Mouse (Mus musculus): ENCODE results near the gene Six5. TPM values are rescaled to one million over a fixed set of nuclear protein-coding genes. Genes with fewer than 3 reads are reported as not detected.

Six5 gene
- polyA plus RNA-seq, 1 experiment from 2014 or later: 7.4 TPM

DNA sequence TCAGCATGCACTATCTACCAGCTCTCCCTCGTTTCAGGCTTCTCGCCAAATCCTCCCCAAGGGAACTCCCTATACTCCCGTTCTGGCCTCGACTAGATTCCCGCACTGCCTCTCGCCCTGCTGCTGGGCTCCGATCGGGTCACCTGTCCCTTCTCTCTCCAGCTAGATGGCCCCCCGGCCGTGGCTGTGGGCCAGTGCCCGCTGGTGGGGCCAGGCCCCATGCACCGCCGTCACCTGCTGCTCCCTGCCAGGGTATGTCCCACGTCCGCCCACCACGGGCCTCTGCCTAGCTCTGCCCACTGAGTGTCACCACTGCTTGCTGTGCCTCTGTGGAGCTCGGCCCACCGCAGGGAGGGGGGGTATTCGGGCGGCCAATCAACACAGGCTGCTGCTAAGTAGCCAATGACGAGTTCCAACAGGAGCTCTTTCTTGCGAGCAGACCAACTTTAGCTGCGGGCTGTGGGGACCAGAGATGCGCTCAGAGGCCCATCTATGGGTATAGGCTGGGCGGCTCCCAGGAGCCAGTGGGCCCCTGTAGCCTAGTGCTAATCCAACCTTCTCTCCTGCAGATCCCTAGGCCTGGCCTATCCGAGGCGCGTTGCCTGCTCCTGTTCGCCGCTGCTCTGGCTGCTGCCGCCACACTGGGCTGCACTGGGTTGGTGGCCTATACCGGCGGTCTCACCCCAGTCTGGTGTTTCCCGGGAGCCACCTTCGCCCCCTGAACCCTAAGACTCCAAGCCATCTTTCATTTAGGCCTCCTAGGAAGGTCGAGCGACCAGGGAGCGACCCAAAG is 1.8 kb upstream of the Six5 start:
- peak; percentile 83 for DNase-seq (ENCODE audit: extremely low spot score, low spot score)
- Histone ChIP-seq H3K9me3 (no peaks in the 10 kb centered on the region), H3K27ac (peak overlapping the region; percentile 97), H3K4me3 (peak overlapping the region; percentile 87), H3K4me1 (peaks cover 61% of the 10 kb centered on the region), H3K27me3 (ENCODE audit: poor library complexity, severe bottlenecking) (peaks cover 28% of the 10 kb centered on the region), H3K36me3 (replicated peaks) (peaks cover 58% of the 10 kb centered on the region)
- WGBS: 2% methylated on average over 38 of the region's 38 CpGs

DNA sequence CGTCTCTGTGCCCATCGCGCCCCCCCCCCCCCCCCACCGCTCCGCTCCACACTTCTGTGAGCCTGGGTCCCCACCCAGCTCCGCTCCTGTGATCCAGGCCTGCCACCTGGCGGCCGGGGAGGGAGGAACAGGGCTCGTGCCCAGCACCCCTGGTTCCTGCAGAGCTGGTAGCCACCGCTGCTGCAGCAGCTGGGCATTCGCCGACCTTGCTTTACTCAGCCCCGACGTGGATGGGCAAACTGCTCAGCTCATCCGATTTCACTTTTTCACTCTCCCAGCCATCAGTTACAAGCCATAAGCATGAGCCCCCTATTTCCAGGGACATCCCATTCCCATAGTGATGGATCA is 1.2 kb upstream of the Six5 start:
- Histone ChIP-seq H3K27ac (peak overlapping the region; percentile 97), H3K27me3 (ENCODE audit: poor library complexity, severe bottlenecking) (peaks cover 28% of the 10 kb centered on the region), H3K36me3 (replicated peaks) (peaks cover 57% of the 10 kb centered on the region), H3K9me3 (no peaks in the 10 kb centered on the region), H3K4me3 (peak overlapping the region; percentile 87), H3K4me1 (peaks cover 65% of the 10 kb centered on the region)
- WGBS: under 1% methylated on average over 14 of the region's 15 CpGs
- peak; percentile 81 for DNase-seq (ENCODE audit: extremely low spot score, low spot score)

DNA sequence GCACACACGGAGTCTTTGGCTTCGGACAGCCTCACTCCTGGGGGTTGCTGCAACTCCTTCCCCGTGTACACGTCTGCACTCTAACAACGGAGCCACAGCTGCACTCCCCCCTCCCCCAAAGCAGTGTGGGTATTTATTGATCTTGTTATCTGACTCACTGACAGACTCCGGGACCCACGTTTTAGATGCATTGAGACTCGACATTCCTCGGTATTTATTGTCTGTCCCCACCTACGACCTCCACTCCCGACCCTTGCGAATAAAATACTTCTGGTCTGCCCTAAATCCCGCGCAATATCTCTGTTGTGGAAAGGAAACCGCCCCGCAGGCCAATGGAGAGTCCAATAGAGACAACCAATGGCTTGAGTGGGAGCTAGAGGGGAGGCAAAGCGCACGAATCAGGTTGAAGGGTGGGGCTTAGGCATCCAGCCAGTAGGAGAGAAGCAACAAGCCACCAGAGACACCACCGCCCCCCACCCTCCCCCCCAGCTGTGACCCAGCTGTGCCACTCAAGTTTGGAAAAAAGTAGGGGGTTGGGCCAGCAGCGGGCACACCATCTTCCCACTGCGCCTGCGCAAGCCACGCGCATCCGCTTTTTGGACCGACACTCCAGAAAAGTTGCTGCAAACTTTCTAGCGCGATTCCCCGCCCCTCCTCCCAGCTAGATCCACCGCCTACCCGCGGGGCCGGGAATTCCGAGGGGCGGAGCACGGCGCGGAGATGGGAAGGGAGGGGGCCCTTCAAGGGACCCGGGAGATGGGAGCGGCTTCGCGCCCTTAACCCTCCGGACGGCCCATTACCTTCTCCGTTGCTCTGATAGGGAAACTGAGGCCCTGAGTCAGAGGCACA is 633 bp upstream of the Six5 start:
- peaks cover 50% of the 10 kb centered on the region for H3K36me3 ChIP-seq (replicated peaks)
- no peaks in the 10 kb centered on the region for H3K9me3 ChIP-seq
- H3K27ac ChIP-seq: peak overlapping the region; percentile 97
- peaks cover 71% of the 10 kb centered on the region for H3K4me1 ChIP-seq
- peak; percentile 99 for DNase-seq (ENCODE audit: extremely low spot score, low spot score)
- peak overlapping the region; percentile 87 for H3K4me3 ChIP-seq
- under 1% methylated on average over 45 of the region's 45 CpGs for WGBS
- H3K27me3 ChIP-seq (ENCODE audit: poor library complexity, severe bottlenecking): peaks cover 28% of the 10 kb centered on the region

DNA sequence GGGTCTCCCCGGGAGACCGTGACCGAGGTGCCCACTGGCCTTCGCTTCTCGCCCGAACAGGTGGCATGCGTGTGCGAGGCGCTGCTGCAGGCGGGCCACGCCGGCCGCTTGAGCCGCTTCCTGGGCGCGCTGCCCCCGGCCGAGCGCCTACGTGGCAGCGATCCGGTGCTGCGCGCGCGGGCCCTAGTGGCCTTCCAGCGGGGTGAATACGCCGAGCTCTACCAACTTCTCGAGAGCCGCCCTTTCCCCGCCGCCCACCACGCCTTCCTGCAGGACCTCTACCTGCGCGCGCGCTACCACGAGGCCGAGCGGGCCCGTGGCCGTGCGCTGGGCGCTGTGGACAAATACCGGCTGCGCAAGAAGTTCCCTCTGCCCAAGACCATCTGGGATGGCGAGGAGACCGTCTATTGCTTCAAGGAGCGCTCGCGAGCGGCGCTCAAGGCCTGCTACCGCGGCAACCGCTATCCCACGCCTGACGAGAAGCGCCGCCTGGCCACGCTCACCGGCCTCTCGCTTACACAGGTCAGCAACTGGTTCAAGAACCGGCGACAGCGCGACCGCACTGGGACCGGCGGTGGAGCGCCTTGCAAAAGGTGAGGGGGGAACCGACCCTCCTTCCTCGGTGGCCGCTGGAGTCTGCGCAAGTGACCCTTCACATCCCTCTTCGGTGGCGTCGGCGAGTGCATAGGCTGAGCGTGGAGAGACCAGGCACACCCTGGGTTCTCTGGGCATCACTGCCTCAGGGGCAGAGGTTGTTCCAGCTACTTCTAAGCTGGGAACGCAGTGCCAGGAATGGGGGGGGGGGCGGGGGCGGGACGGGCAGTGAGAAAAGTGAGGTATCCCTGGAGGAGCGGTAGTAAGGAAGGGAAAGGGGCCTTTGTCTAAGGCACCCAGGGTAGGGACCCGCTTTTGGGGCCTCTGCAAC is 694 bp downstream of the Six5 start:
- Histone ChIP-seq H3K27me3 (ENCODE audit: poor library complexity, severe bottlenecking) (peaks cover 24% of the 10 kb centered on the region), H3K4me3 (peak overlapping the region; percentile 87), H3K4me1 (peaks cover 72% of the 10 kb centered on the region), H3K27ac (peak overlapping the region; percentile 97), H3K36me3 (replicated peaks) (peaks cover 37% of the 10 kb centered on the region), H3K9me3 (no peaks in the 10 kb centered on the region)
- under 1% methylated on average over 87 of the region's 87 CpGs for WGBS
- peak; percentile 65 for DNase-seq (ENCODE audit: extremely low spot score, low spot score)

DNA sequence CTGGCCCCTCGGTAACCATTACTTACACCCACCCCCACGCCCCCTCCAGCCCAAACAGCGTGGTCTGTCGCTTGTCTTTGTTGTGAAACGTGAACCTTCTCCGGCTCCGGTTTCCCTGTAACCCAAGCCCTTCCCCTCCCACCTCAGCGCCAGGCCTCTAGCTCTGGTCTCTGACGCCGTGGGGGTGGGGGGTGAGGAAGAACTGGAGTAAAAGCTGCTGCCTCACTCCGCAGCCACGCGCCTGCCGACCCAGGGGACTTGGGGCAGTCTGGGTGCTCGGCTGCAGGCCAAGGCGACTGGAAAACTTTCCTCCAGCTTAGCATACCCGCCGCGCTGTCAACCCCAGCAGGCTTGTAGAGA is 1.3 kb downstream of the Six5 start:
- Histone ChIP-seq H3K4me1 (peaks cover 72% of the 10 kb centered on the region), H3K27ac (peak overlapping the region; percentile 97), H3K9me3 (no peaks in the 10 kb centered on the region), H3K4me3 (peak overlapping the region; percentile 87), H3K27me3 (ENCODE audit: poor library complexity, severe bottlenecking) (peaks cover 18% of the 10 kb centered on the region), H3K36me3 (replicated peaks) (peaks cover 31% of the 10 kb centered on the region)
- 0% methylated on average over 19 of the region's 19 CpGs for WGBS
- peak; percentile 76 for DNase-seq (ENCODE audit: extremely low spot score, low spot score)

DNA sequence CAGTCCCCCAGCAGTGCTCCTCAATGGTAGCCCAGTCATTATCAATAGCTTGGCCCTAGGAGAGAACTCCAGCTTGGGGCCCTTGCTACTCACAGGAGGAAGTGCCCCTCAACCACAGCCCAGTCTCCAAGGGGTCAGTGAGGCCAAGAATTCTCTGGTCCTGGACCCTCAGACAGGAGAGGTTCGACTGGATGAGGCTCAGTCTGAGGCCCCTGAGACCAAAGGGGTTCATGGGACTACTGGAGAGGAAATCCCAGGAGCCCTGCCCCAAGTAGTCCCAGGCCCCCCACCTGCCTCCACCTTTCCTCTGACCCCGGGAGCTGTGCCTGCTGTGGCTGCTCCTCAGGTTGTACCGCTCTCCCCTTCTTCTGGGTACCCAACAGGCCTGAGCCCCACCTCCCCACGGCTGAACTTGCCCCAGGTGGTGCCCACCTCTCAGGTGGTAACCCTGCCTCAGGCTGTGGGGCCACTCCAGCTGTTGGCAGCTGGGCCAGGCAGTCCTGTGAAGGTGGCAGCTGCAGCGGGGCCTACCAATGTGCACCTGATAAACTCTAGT is 2.1 kb downstream of the Six5 start:
- DNase-seq (ENCODE audit: extremely low spot score, low spot score): no peak
- peak overlapping the region; percentile 87 for H3K4me3 ChIP-seq
- H3K9me3 ChIP-seq: no peaks in the 10 kb centered on the region
- peaks cover 10% of the 10 kb centered on the region for H3K27me3 ChIP-seq (ENCODE audit: poor library complexity, severe bottlenecking)
- peaks cover 23% of the 10 kb centered on the region for H3K36me3 ChIP-seq (replicated peaks)
- WGBS: 55% methylated on average over 5 of the region's 5 CpGs
- peak overlapping the region; percentile 97 for H3K27ac ChIP-seq
- H3K4me1 ChIP-seq: peaks cover 66% of the 10 kb centered on the region

DNA sequence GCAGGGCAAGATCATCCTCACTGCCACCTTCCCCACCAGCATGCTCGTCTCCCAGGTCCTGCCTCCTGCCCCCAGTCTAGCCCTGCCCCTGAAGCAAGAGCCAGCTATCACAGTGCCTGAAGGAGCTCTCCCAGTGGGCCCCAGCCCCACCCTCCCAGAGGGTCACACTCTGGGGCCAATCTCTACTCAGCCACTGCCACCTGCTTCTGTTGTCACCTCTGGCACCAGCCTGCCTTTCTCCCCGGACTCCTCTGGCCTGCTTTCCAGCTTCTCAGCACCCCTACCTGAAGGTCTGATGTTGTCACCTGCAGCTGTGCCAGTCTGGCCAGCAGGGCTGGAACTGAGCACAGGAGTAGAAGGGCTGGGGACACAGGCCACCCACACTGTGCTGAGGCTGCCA is 2.8 kb downstream of the Six5 start:
- Histone ChIP-seq H3K27ac (peak overlapping the region; percentile 13; the same call in 1 of the 2 replicates), H3K4me3 (peak overlapping the region; percentile 87; the same call in 1 of the 2 replicates), H3K36me3 (replicated peaks) (peaks cover 17% of the 10 kb centered on the region), H3K4me1 (peaks cover 59% of the 10 kb centered on the region), H3K9me3 (no peaks in the 10 kb centered on the region), H3K27me3 (ENCODE audit: poor library complexity, severe bottlenecking) (peaks cover 3% of the 10 kb centered on the region)
- no peak for DNase-seq (ENCODE audit: extremely low spot score, low spot score)
- WGBS: 71% methylated on average over 2 of the region's 2 CpGs

DNA sequence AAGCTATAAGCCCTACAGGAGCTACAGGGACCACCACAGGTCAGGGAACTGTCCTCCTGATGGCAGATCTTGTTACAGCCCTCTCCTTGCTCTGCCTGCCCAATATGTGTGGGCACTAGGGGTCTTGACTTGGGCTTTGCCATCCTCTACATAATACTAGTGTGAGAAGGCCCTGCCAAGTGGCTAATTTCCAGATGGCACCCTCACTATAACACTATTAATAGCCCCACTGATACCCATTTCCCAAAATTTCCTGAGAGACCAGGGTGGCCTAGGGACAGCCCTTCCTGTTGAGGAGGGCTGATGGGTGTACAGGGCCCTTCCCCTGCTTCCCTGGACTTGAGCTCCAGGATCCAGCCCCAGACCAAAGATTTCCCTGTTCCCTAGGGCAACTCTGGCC is 3.5 kb downstream of the Six5 start:
- Histone ChIP-seq H3K27me3 (ENCODE audit: poor library complexity, severe bottlenecking) (no peaks in the 10 kb centered on the region), H3K9me3 (no peaks in the 10 kb centered on the region), H3K36me3 (replicated peaks) (peaks cover 17% of the 10 kb centered on the region), H3K4me1 (peaks cover 53% of the 10 kb centered on the region), H3K4me3 (peak overlapping the region; percentile 87; the same call in 1 of the 2 replicates), H3K27ac (no peak overlapping the region; the same call in 1 of the 2 replicates)
- no peak for DNase-seq (ENCODE audit: extremely low spot score, low spot score)

DNA sequence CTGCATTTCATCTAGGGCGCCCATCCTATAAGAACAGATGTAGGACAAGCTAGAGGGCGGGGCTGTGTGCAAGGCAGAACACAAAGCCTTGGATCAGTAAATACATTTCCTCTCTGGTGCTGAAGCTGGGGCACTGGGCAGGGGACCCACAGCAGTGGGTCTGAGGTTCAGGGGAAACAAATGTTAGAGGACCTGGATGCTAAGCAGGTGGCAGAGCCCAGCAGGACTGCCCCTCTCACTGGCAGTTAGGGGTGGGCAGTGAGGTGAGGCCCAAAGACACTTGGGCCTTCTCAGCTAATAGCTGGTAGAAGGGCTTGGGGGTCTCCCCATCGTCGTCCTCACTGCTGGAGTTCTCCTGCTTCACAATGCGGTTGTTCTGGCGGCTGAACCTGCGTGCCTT is 4.4 kb downstream of the Six5 start:
- DNase-seq (ENCODE audit: extremely low spot score, low spot score): no peak
- no peak overlapping the region for H3K4me3 ChIP-seq
- no peaks in the 10 kb centered on the region for H3K9me3 ChIP-seq
- peaks cover 17% of the 10 kb centered on the region for H3K36me3 ChIP-seq (replicated peaks)
- H3K4me1 ChIP-seq: peaks cover 43% of the 10 kb centered on the region
- WGBS: 57% methylated on average over 7 of the region's 7 CpGs
- no peaks in the 10 kb centered on the region for H3K27me3 ChIP-seq (ENCODE audit: poor library complexity, severe bottlenecking)
- H3K27ac ChIP-seq: no peak overlapping the region

DNA sequence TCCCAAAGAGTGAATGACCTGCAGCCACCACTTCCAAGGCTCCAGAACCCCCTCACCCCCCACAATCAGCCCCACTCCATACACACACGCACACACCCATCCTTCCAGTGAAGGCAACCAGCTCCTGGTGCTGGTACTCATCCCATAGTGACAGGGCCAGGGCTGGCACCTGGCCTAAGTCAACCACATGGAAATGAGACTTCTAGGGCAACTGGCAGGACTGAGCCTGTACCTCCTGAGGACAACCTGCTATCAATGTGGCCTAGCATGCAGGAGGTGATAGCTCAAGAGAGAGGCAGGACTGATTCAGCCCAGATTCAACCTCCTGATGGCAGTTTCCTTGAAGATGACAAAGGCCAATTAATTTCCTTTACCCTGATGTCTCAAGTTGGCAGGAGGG is 5.9 kb downstream of the Six5 start:
- no peak overlapping the region for H3K27ac ChIP-seq
- no peaks in the 10 kb centered on the region for H3K27me3 ChIP-seq (ENCODE audit: poor library complexity, severe bottlenecking)
- peaks cover 17% of the 10 kb centered on the region for H3K36me3 ChIP-seq (replicated peaks)
- WGBS: 86% methylated on average over 1 of the region's 1 CpGs
- no peak for DNase-seq (ENCODE audit: extremely low spot score, low spot score)
- H3K4me3 ChIP-seq: no peak overlapping the region
- H3K9me3 ChIP-seq: no peaks in the 10 kb centered on the region
- peaks cover 34% of the 10 kb centered on the region for H3K4me1 ChIP-seq

DNA sequence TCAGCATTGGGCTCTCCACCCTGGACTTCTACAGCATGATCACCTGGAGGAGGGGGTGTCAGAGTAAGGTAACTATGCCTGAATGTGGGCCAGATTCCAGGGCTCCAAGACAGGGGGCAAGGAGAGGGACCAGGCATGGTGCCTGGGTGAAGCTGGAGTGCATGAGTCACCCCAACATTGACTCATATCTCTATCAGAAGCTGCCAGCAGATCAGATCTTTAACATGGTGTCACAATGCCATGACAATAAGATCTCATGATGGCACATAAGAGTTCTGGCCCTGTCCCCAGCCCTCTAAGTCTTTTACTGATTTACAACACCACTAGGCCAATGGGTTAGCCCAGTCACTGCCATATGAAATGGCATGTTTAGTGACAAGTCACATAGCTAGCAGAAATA is 9.3 kb downstream of the Six5 start:
- H3K36me3 ChIP-seq (replicated peaks): no peaks in the 10 kb centered on the region
- no peaks in the 10 kb centered on the region for H3K27me3 ChIP-seq (ENCODE audit: poor library complexity, severe bottlenecking)
- no peak overlapping the region for H3K27ac ChIP-seq
- H3K4me3 ChIP-seq: no peak overlapping the region
- peaks cover 2% of the 10 kb centered on the region for H3K4me1 ChIP-seq
- no peaks in the 10 kb centered on the region for H3K9me3 ChIP-seq
- no peak for DNase-seq (ENCODE audit: extremely low spot score, low spot score)

DNA sequence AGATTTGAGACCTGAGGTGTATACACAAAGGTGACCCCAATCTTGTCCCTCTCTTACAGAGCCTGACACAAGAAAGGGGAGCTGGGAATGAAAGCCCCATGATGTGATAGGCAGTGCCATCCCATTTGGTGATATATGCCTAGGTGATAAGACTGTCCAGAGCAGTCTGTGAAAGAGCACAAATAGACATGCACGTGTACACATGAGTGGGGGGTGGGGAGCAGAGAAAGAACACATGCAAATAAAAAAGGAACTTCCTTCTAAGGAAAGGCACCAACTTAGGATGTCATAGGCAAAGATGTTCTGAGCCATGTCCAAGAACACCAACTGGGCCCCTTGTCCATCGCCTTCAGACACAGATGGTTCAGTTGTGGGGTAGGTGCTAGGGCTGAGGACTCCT is 10.1 kb downstream of the Six5 start:
- no peaks in the 10 kb centered on the region for H3K36me3 ChIP-seq (replicated peaks)

More for the DNA sequence above, 10.1 kb downstream of the Six5 start:
- H3K4me1 ChIP-seq: no peaks in the 10 kb centered on the region
- 87% methylated on average over 2 of the region's 2 CpGs for WGBS
- H3K9me3 ChIP-seq: no peaks in the 10 kb centered on the region
- DNase-seq (ENCODE audit: extremely low spot score, low spot score): no peak
- no peak overlapping the region for H3K27ac ChIP-seq
- no peaks in the 10 kb centered on the region for H3K27me3 ChIP-seq (ENCODE audit: poor library complexity, severe bottlenecking)
- no peak overlapping the region for H3K4me3 ChIP-seq
